Comparison of ENCODE assay signal across 8 mouse cellular contexts in genomic region chr2:71873474-71874322, GRCm38 (mm10). TPM values are rescaled to one million over a fixed set of nuclear protein-coding genes. Genes with fewer than 3 reads are reported as not detected.
DNase-seq lines count a peak whose midpoint lies in the region; ATAC-seq and TF ChIP-seq lines count a peak whose summit lies in the region.

No protein-coding gene starts in this region.

- H3K4me1 ChIP-seq in forebrain, postnatal 0 days (ENCODE audit: insufficient read depth): peaks cover 6% of the 10 kb centered on the region; the same call in 1 of the 2 replicates
- H3K4me1 ChIP-seq in hindbrain, postnatal 0 days (ENCODE audit: insufficient read depth, low read length): no peaks in the 10 kb centered on the region
- H3K4me1 ChIP-seq in limb, embryonic 12.5 days (replicated peaks): peaks cover 15% of the 10 kb centered on the region; the same call in 1 of the 2 replicates
- peaks cover 7% of the 10 kb centered on the region; the same call in 1 of the 2 replicates for H3K4me1 ChIP-seq in midbrain, embryonic 14.5 days (ENCODE audit: control insufficient read depth, insufficient read depth, low read length)
- peaks cover 19% of the 10 kb centered on the region for H3K4me1 ChIP-seq in thymus, adult 2 months (replicated peaks; ENCODE audit: control insufficient read depth, insufficient read depth, low read length)

- no peak; the same call in none of the 2 replicates for ATAC-seq in forebrain, postnatal 0 days
- ATAC-seq in hindbrain, postnatal 0 days: peak; percentile 67; the same call in 1 of the 2 replicates
- ATAC-seq in limb, embryonic 12.5 days (ENCODE audit: insufficient number of reproducible peaks, insufficient read depth, low FRiP score, low TSS enrichment, low read depth): peak; percentile 55
- ATAC-seq in midbrain, embryonic 14.5 days (ENCODE audit: low FRiP score, low TSS enrichment): peak; percentile 76

- no peak for TF ChIP-seq CTCF in left cerebral cortex, adult 2 months (IDR thresholded peaks at IDR 0.05)
- no peak for TF ChIP-seq CTCF in brain, embryonic 14.5 days (IDR thresholded peaks at IDR 0.05; ENCODE audit: borderline replicate concordance, extremely low read depth, insufficient read depth, insufficient read length)
- TF ChIP-seq CTCF in forebrain, postnatal 0 days (IDR thresholded peaks at IDR 0.05; ENCODE audit: low read depth): no peak
- no peak for TF ChIP-seq CTCF in hindbrain, postnatal 0 days (IDR thresholded peaks at IDR 0.05; ENCODE audit: low read depth)
- no peak for TF ChIP-seq CTCF in thymus, adult 2 months (IDR thresholded peaks at IDR 0.05; ENCODE audit: borderline replicate concordance, control insufficient read depth, extremely low read depth, insufficient read depth, low read length, poor library complexity)

- 0 out of 2 replicates have a peak, but pooled peaks cover 4% of the 10 kb centered on the region for H3K36me3 ChIP-seq in forebrain, postnatal 0 days (ENCODE audit: insufficient read depth)
- no peaks in the 10 kb centered on the region for H3K36me3 ChIP-seq in hindbrain, postnatal 0 days (ENCODE audit: insufficient read depth, low read length)
- peaks cover 9% of the 10 kb centered on the region; the same call in 1 of the 2 replicates for H3K36me3 ChIP-seq in limb, embryonic 12.5 days
- H3K36me3 ChIP-seq in midbrain, embryonic 14.5 days (ENCODE audit: control insufficient read depth, insufficient read depth, low read length): no peaks in the 10 kb centered on the region
- H3K36me3 ChIP-seq in thymus, adult 2 months (ENCODE audit: control insufficient read depth, insufficient read depth, low read length): peaks cover 4% of the 10 kb centered on the region; the same call in 1 of the 2 replicates

- H3K4me2 ChIP-seq in forebrain, postnatal 0 days (ENCODE audit: low read depth): peak overlapping the region; percentile 84
- peak overlapping the region; percentile 96 for H3K4me2 ChIP-seq in hindbrain, postnatal 0 days (ENCODE audit: low read depth, low read length)
- H3K4me2 ChIP-seq in limb, embryonic 12.5 days: peak overlapping the region; percentile 70
- H3K4me2 ChIP-seq in midbrain, embryonic 14.5 days (ENCODE audit: low read length): peak overlapping the region; percentile 84

- H3K9me3 ChIP-seq in forebrain, postnatal 0 days (ENCODE audit: low read length): no peaks in the 10 kb centered on the region
- H3K9me3 ChIP-seq in hindbrain, postnatal 0 days (ENCODE audit: low read length): no peaks in the 10 kb centered on the region
- no peaks in the 10 kb centered on the region for H3K9me3 ChIP-seq in limb, embryonic 12.5 days
- no peaks in the 10 kb centered on the region for H3K9me3 ChIP-seq in midbrain, embryonic 14.5 days (ENCODE audit: control insufficient read depth, low read length)

- intact Hi-C loops in left cerebral cortex, adult 2 months (cut with DNase I): no loop called here

- peak overlapping the region; percentile 76 for H3K9ac ChIP-seq in forebrain, postnatal 0 days
- peak overlapping the region; percentile 61 for H3K9ac ChIP-seq in hindbrain, postnatal 0 days (replicated peaks; ENCODE audit: low read length)
- peak overlapping the region; percentile 84 for H3K9ac ChIP-seq in limb, embryonic 12.5 days (replicated peaks)
- peak overlapping the region; percentile 73 for H3K9ac ChIP-seq in midbrain, embryonic 14.5 days (replicated peaks; ENCODE audit: low read length)

- peak overlapping the region; percentile 77 for H3K4me3 ChIP-seq in left cerebral cortex, adult 2 months
- H3K4me3 ChIP-seq in forebrain, postnatal 0 days (ENCODE audit: low read depth, low read length): peak overlapping the region; percentile 83
- H3K4me3 ChIP-seq in hindbrain, postnatal 0 days (ENCODE audit: low read length): peak overlapping the region; percentile 81
- peak overlapping the region; percentile 79 for H3K4me3 ChIP-seq in limb, embryonic 12.5 days (replicated peaks)
- H3K4me3 ChIP-seq in midbrain, embryonic 14.5 days (replicated peaks; ENCODE audit: low read depth, low read length): peak overlapping the region; percentile 78
- peak overlapping the region; percentile 78 for H3K4me3 ChIP-seq in thymus, adult 2 months (ENCODE audit: control insufficient read depth, insufficient read depth, low read length)

- peak overlapping the region; percentile 96 for H3K27ac ChIP-seq in left cerebral cortex, adult 2 months
- peak overlapping the region; percentile 66; the same call in 1 of the 2 replicates for H3K27ac ChIP-seq in forebrain, postnatal 0 days (ENCODE audit: low read depth, low read length)
- H3K27ac ChIP-seq in hindbrain, postnatal 0 days: peak overlapping the region; percentile 61
- peak overlapping the region; percentile 93 for H3K27ac ChIP-seq in limb, embryonic 12.5 days
- peak overlapping the region; percentile 78 for H3K27ac ChIP-seq in midbrain, embryonic 14.5 days (replicated peaks; ENCODE audit: low read depth, low read length)
- H3K27ac ChIP-seq in thymus, adult 2 months (ENCODE audit: control insufficient read depth, insufficient read depth, low read length): peak overlapping the region; percentile 97

- peak in 1 of 2 experiments; percentile 19 for DNase-seq in left cerebral cortex, adult 2 months (ENCODE audit: extremely low spot score in 1 of 2, low spot score in 2 of 2)
- no peak for DNase-seq in left cerebral cortex, adult 11 months (ENCODE audit: low spot score)
- peak; percentile 59 for DNase-seq in brain, embryonic 14.5 days (ENCODE audit: low read depth)
- DNase-seq in forebrain, postnatal 0 days: peak; percentile 28
- DNase-seq in hindbrain, postnatal 0 days (ENCODE audit: low spot score): peak; percentile 43
- DNase-seq in midbrain, embryonic 14.5 days: peak; percentile 51
- peak; percentile 83 for DNase-seq in thymus, adult 2 months

- WGBS in forebrain, postnatal 0 days: 4% methylated on average over 46 of the region's 51 CpGs
- 3% methylated on average over 51 of the region's 51 CpGs for WGBS in hindbrain, postnatal 0 days
- 4% methylated on average over 51 of the region's 51 CpGs for WGBS in limb, embryonic 12.5 days
- WGBS in midbrain, embryonic 14.5 days: 4% methylated on average over 50 of the region's 51 CpGs
- WGBS in thymus, adult 2 months: under 1% methylated on average over 51 of the region's 51 CpGs

- TF ChIP-seq POLR2A in brain, embryonic 14.5 days (IDR thresholded peaks at IDR 0.05; ENCODE audit: borderline replicate concordance, extremely low read depth, insufficient read depth, insufficient read length, poor library complexity, severe bottlenecking): no peak
- TF ChIP-seq POLR2A in thymus, adult 2 months (IDR thresholded peaks at IDR 0.05; ENCODE audit: control insufficient read depth, extremely low read depth, insufficient read depth, low read length, poor library complexity): peak; percentile 13; the same call in 1 of the 2 replicates

- H3K27me3 ChIP-seq in forebrain, postnatal 0 days (ENCODE audit: insufficient read depth, low read length): no peaks in the 10 kb centered on the region
- H3K27me3 ChIP-seq in hindbrain, postnatal 0 days (ENCODE audit: insufficient read depth, low read length): no peaks in the 10 kb centered on the region
- H3K27me3 ChIP-seq in limb, embryonic 12.5 days: no peaks in the 10 kb centered on the region
- no peaks in the 10 kb centered on the region for H3K27me3 ChIP-seq in midbrain, embryonic 14.5 days (ENCODE audit: control insufficient read depth, insufficient read depth, low read length)
- H3K27me3 ChIP-seq in thymus, adult 2 months (ENCODE audit: control insufficient read depth, insufficient read depth, low read length): no peaks in the 10 kb centered on the region

RNA-seq across cellular contexts. Expression of gene Pdk1, which starts 0.7 kb away (rescaled TPM):
- total RNA-seq in left cerebral cortex, adult 2 months (2021): 10 to 100 TPM; 42.4 to 51.1 TPM
- 11.4 and 14.1 TPM in 2 replicates for polyA plus RNA-seq in brain, embryonic 14.5 days (2012; rRNA removed)
- total RNA-seq in forebrain, postnatal 0 days (2014; rRNA removed): 42.0 and 46.7 TPM in 2 replicates
- 15.3 and 20.8 TPM in 2 replicates for polyA plus RNA-seq in forebrain, postnatal 0 days (2015; fragmentation: Nextera tagmentation; extraction: Ambion mirVana)
- 51.7 and 53.4 TPM in 2 replicates for total RNA-seq in hindbrain, postnatal 0 days (2014; rRNA removed)
- 18.5 and 19.7 TPM in 2 replicates for polyA plus RNA-seq in hindbrain, postnatal 0 days (2015; fragmentation: Nextera tagmentation; extraction: Ambion mirVana)
- 54.1 and 54.8 TPM in 2 replicates for polyA plus RNA-seq in limb, embryonic 12.5 days (2016; fragmentation: Nextera tagmentation; extraction: Ambion mirVana)
- 14.6 and 23.2 TPM in 2 replicates for polyA plus RNA-seq in midbrain, embryonic 14.5 days (2014; fragmentation: Nextera tagmentation; extraction: Ambion mirVana)
- 43.7 and 50.6 TPM in 2 replicates for polyA plus RNA-seq in thymus, adult 2 months (2012; rRNA removed)
